Mouse (Mus musculus): Measurements from ENCODE around the gene Pex11b.
"Not testable (repeated sequence)": the region's sequence is repeated elsewhere in the genome, so short reads cannot be mapped to it uniquely, and the experiment has no call there.

The Pex11b gene

GRCm38 (mm10) chr3:96678456-96678855 lies 43.3 kb downstream of the Pex11b start:
- DNase-seq, result no peak

DNA sequence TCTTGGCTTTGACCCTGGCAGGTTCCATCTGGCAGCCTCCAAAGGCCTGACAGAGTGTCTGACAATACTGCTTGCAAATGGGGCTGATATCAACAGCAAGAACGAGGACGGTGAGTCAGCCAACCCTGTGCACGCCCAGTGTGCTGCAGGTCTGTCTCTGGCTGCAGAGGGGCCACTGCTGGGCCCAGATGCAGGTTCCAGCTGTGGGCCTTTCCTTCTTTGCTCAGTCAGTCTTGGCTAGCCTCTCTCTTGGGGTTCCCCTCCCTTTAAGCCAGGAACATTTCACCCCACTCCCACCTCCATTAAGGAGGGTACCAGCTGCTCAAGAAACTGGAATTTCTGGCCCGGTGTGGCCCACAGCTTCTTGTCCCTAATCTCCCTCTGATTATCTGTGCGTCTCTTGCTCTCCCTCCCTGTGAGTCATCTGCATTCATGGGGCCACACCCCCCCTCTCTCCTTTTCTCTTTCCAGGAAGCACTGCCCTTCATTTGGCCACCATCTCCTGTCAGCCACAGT lies 44.0 kb downstream of the Pex11b start:
- DNase-seq, result no peak

DNA sequence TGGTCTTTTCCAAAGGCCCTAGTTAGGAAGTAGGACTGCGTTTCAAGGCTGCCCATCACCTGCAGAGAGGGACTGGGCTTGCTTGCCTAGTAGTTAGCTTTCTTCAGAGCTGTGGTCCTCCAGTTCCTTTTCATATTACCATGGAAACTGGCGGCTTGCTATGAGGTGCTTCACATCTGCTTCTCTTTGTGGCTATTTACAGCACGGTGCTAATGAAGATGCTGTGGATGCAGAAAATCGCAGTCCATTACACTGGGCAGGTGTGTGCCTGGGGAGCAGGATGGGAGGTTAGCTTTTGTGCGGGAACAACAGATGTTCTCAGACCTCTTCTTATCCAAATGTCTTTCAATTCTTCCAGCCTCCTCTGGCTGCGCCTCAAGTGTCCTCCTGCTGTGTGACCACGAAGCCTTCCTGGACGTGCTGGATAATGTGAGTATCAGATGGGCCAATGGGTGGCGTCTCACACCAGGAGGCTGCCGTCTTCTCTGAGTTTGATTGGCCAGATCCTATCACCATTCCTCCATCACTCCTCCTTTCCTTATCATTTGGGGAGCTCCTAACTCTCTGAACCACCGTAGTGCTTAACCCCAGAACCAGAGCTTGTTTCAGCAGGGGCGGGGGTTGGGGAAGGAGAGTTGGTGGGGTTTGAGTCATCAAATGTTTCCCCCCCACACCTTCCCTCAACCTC lies 45.2 kb downstream of the Pex11b start:
- DNase-seq, result no peak

DNA sequence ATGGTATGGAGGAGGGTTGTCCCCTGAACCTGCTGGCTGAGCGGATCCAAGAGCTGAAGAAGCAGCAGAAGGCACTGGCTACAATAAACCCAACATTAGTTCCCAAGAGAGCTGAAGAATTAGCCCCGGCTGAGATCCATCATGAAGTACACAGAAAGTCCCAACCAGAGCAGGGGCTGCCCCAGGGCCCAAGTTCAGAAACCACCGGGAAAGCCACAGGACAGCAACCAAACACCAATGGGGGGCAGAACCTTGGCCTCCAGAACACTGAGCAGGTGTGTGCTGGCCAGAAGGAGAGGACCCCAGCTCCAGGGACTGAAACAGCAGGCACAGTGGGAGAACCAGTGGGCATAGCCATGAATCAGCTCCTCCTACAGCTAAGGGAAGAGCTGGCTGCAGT lies 48.3 kb downstream of the Pex11b start:
- DNase-seq, result no peak

DNA sequence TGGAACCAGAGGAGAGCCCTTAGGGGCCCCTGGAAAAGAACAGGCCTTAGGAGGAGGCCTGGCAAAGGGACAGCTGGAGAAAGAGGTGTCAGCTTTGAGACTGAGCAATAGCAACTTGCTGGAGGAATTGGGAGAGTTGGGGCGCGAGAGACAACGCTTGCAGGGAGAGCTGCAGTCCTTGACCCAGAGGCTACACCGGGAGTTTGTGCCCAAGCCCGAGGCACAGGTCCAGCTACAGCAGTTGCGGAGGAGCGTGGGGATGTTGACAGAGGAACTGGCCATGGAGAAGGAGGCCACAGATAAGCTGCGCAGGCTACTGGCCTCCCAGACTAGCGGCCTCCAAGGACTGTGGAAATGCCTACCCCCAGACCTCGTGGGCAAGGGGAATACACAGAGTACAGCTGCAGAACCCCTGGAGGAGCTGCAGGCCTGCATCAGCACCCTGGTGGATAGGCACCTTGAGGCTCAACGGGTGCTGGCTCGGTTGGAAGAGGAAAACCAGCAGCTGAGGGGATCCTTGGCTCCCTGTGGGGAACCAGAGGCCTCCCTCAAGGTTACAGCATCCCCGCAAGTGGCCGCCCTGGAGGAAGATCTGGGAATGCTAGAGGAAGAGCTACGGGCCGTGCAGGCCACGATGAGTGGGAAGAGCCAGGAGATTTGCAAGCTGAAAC lies 49.1 kb downstream of the Pex11b start:
- DNase-seq, result no peak

DNA sequence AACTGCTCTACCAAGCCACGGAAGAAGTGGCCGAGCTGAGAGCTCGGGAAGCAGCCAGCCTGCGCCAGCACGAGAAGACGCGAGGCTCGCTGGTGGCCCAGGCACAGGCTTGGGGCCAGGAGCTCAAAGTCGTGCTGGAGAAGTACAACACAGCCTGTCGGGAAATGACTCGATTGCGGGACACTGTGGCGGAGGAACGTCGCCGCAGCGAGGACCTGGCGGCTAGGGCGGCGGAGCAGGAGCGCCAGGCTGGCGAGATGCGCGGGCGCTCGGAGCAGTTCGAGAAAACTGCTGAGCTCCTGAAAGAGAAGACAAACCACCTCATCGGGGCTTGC lies 49.6 kb downstream of the Pex11b start:
- DNase-seq, result no peak

- not testable (repeated sequence) for DNase-seq
These were observed 50.9 kb downstream of the Pex11b start for GRCm38 (mm10) chr3:96686057-96686456.

- no peak for DNase-seq
These were observed 53.7 kb downstream of the Pex11b start for GRCm38 (mm10) chr3:96688854-96689253.

GRCm38 (mm10) chr3:96690298-96690697 lies 55.1 kb downstream of the Pex11b start:
- DNase-seq, result no peak

GRCm38 (mm10) chr3:96692506-96692905 lies 57.3 kb downstream of the Pex11b start:
- DNase-seq, result no peak

GRCm38 (mm10) chr3:96693579-96693978 lies 58.4 kb downstream of the Pex11b start:
- no peak for DNase-seq

Measured in cerebellum, adult 11-12 months (tissue).